Mouse (Mus musculus) midbrain, embryonic 10.5 days (tissue): ENCODE data around the gene Sipa1l2. TPM values are rescaled to one million over a fixed set of nuclear protein-coding genes. Genes with fewer than 3 reads are reported as not detected.
A peak's percentile ranks its signal among the peaks of the same experiment; 100 is the strongest.

ENCODE experiments used
- DNase-seq: peaks from one replicate; pipeline ENCODE4 v3.0.0-alpha.2; 2017; ENCODE audit warnings: low spot score
- H3K27ac ChIP-seq: fragments of 300-500 bp; sonication (generic); replicated peaks from 2 replicates; pipeline ENCODE4 v1.5.1; 2016; ENCODE audit warnings: mild to moderate bottlenecking
- H3K27me3 ChIP-seq: fragments of 300-500 bp; sonication (generic); 2 replicates; pipeline ENCODE4 v1.6.1; 2016; ENCODE audit warnings: low read depth, mild to moderate bottlenecking; ENCODE audit not compliant: poor library complexity, severe bottlenecking
- H3K36me3 ChIP-seq: fragments of 300-500 bp; sonication (generic); 2 replicates; pipeline ENCODE4 v1.6.1; 2016; ENCODE audit warnings: mild to moderate bottlenecking, moderate library complexity
- H3K4me1 ChIP-seq: fragments of 300-500 bp; sonication (generic); 2 replicates; pipeline ENCODE4 v1.6.1; 2016
- H3K4me3 ChIP-seq: fragments of 300-500 bp; sonication (generic); 2 replicates; pipeline ENCODE4 v1.5.1; 2016; ENCODE audit warnings: mild to moderate bottlenecking, moderate library complexity
- H3K9me3 ChIP-seq: fragments of 300-500 bp; sonication (generic); replicated peaks from 2 replicates; pipeline ENCODE4 v1.6.1; 2016; ENCODE audit warnings: mild to moderate bottlenecking
- WGBS: fragments of 180-500 bp; shearing (Covaris S2); methylation state at CpG from one replicate; pipeline ENCODE4 v1.1.7; 2016; 5-methylcytosine and 5-hydroxymethylcytosine counted together
- polyA plus RNA-seq: library from polyadenylated mRNA; unstranded; fragments of >200 nt; fragmentation: Nextera tagmentation; extraction: Ambion mirVana; gene quantifications from 2 replicates; pipeline ENCODE4 v1.2.1, GENCODE M21; 2016

Sipa1l2 gene
- polyA plus RNA-seq, 1 experiment from 2014 or later = 14.8 TPM

GRCm38 (mm10) chr8:125604213-125604816 is 34.7 kb upstream of the Sipa1l2 start:
- Histone ChIP-seq H3K36me3 (no peaks in the 10 kb centered on the region), H3K4me3 (no peak overlapping the region), H3K27me3 (no peaks in the 10 kb centered on the region; the same call in 1 of the 2 replicates), H3K9me3 (no peaks in the 10 kb centered on the region), H3K4me1 (peaks cover 26% of the 10 kb centered on the region), H3K27ac (peak overlapping the region; percentile 46; the same call in 1 of the 2 replicates)
- WGBS = 93% methylated on average over 18 of the region's 18 CpGs
- no peak for DNase-seq

DNA sequence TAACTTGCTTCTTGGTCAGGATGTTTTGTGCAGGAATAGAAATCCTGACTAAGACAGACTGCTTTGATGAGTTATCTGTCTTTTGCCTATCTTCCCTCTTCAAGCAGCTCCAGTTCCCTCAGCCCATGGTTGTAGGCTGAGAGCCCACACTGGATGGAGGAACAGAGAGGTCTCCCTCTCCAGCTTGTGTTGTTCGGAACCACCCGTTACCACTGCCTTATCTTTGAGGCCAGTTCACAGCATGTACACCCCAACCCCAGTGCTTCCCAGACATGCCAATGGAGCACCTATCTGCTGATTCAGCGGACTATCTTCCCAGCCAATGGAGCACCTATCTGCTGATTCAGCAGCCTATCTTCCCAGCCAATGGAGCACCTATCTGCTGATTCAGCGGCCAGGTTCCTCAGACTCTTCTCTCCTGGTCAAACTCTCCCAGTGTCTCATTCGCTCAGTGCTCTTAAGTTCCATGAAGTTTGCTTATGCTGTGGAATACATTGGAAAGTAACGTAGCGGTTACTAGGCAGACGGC is 33.8 kb upstream of the Sipa1l2 start:
- no peaks in the 10 kb centered on the region for H3K9me3 ChIP-seq
- 91% methylated on average over 8 of the region's 8 CpGs for WGBS
- no peaks in the 10 kb centered on the region for H3K36me3 ChIP-seq
- peaks cover 27% of the 10 kb centered on the region for H3K4me1 ChIP-seq
- H3K27me3 ChIP-seq = no peaks in the 10 kb centered on the region; the same call in 1 of the 2 replicates
- no peak for DNase-seq
- H3K4me3 ChIP-seq = no peak overlapping the region
- H3K27ac ChIP-seq = no peak overlapping the region

DNA sequence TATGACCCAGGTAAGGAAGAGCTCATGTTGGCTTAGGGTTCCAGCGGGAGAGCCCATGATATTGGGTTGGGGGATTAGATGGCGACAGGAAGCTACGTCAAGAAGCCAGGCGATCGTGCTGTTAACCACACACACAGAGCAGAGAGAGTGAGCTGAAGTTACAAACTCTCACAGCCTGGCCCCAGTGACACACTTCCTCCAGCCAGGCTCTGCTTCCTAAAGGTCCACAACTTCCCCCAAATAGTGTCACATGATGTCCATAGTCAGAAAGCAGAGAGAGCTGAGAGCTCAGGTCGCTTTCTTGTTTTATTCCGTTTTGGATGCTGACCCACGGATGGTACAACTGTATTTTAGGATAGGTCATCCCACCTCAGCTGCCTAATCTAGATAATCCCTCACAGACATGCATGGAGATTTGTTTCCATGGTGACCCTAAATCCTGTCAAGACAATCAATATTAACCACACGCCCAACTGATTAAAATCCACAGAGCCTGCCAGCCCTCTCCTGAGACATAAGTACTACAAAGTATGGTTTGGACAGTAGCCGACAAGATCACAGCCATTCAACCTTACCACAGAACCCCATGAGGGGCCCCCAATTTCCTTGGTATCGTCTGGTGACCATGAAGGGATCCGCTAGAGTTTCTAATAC is 30.6 kb upstream of the Sipa1l2 start:
- H3K27ac ChIP-seq = peak overlapping the region; percentile 25; the same call in 1 of the 2 replicates
- no peaks in the 10 kb centered on the region; the same call in 1 of the 2 replicates for H3K27me3 ChIP-seq
- DNase-seq = no peak
- no peak overlapping the region for H3K4me3 ChIP-seq
- WGBS = 74% methylated on average over 12 of the region's 12 CpGs
- peaks cover 27% of the 10 kb centered on the region for H3K4me1 ChIP-seq
- no peaks in the 10 kb centered on the region for H3K9me3 ChIP-seq
- no peaks in the 10 kb centered on the region for H3K36me3 ChIP-seq

- no peak overlapping the region for H3K4me3 ChIP-seq
- no peak overlapping the region for H3K27ac ChIP-seq
- H3K36me3 ChIP-seq = no peaks in the 10 kb centered on the region
- no peaks in the 10 kb centered on the region for H3K27me3 ChIP-seq
- H3K9me3 ChIP-seq = no peaks in the 10 kb centered on the region
- peaks cover 32% of the 10 kb centered on the region for H3K4me1 ChIP-seq
- WGBS = 80% methylated on average over 17 of the region's 17 CpGs
- no peak for DNase-seq
Measured at GRCm38 (mm10) chr8:125595571-125596508, 26.2 kb upstream of the Sipa1l2 start.

DNA sequence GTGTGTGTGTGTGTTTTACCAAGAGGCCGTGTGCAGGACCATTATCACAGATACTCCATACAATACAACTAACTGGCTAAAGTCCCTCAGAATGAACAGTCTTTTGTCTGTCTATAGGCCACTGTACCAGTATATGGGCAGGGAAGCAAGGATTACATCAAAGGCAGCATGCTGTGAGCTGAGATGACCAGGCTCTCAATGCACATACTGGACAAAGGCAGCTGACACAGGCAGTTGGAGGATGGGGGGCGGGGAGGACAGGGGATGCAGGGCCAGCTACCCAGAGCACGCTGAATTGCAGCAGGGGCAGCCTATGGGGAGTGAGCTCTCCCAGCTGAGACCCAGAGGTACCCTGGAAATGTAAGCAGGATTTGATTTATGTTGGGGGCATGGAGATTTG is 20.8 kb upstream of the Sipa1l2 start:
- Histone ChIP-seq H3K27me3 (no peaks in the 10 kb centered on the region), H3K4me1 (peaks cover 25% of the 10 kb centered on the region), H3K4me3 (no peak overlapping the region), H3K9me3 (no peaks in the 10 kb centered on the region), H3K27ac (peak overlapping the region; percentile 77), H3K36me3 (no peaks in the 10 kb centered on the region)
- 40% methylated on average over 3 of the region's 3 CpGs for WGBS
- DNase-seq = peak; percentile 45

- WGBS = 83% methylated on average over 7 of the region's 7 CpGs
- H3K27ac ChIP-seq = 0 out of 2 replicates have a peak overlapping the region, but pooled peaks have one; percentile 29
- peaks cover 17% of the 10 kb centered on the region for H3K4me1 ChIP-seq
- no peaks in the 10 kb centered on the region for H3K9me3 ChIP-seq
- H3K4me3 ChIP-seq = no peak overlapping the region
- no peaks in the 10 kb centered on the region for H3K36me3 ChIP-seq
- DNase-seq = no peak
- no peaks in the 10 kb centered on the region for H3K27me3 ChIP-seq
Measured at GRCm38 (mm10) chr8:125586587-125586986, 17.0 kb upstream of the Sipa1l2 start.

DNA sequence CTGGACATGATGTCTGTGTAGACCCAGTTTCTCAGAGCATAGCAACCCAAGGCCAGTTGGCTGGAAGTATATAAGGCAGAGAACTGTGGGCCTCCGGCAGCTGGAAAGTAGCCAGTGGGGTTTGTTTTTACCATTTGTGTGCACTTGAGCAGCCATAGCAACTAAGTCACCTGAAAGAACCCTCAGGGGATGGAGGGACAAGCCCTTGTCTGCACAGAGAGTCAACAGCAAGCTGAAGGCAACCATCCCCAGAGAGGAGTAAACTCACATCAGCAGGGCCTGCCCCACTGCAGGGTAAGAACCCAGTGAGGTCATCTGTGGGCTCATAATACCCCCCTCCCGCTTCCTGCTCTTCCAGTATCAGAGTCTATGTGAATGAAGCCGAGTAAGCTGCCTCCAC is 14.7 kb upstream of the Sipa1l2 start:
- Histone ChIP-seq H3K27ac (no peak overlapping the region), H3K4me3 (no peak overlapping the region), H3K4me1 (no peaks in the 10 kb centered on the region), H3K9me3 (no peaks in the 10 kb centered on the region), H3K36me3 (no peaks in the 10 kb centered on the region), H3K27me3 (no peaks in the 10 kb centered on the region)
- 79% methylated on average over 3 of the region's 3 CpGs for WGBS
- no peak for DNase-seq

DNA sequence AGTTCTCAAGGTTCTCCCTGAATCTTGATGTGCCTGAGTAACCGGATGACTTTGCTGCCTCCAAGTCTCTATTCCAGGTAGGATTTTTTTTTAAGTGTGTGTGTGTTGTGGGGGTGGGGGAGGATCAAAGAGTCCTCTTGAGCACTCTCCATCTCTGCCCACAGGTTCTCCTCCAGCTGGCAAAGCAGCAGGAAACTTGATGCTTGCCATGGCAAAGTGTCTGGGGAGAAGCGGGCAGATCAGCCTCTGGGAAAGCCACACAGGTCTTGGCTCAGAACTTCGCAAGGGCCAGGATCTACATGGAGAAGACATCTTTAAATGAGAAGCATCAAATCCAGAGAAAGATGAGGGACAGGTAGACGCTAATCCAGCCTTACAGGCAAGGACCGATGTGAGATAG is 10.8 kb upstream of the Sipa1l2 start:
- no peak overlapping the region for H3K27ac ChIP-seq
- no peaks in the 10 kb centered on the region for H3K9me3 ChIP-seq
- no peak overlapping the region for H3K4me3 ChIP-seq
- no peaks in the 10 kb centered on the region for H3K4me1 ChIP-seq
- DNase-seq = no peak
- no peaks in the 10 kb centered on the region for H3K36me3 ChIP-seq
- H3K27me3 ChIP-seq = no peaks in the 10 kb centered on the region
- 94% methylated on average over 5 of the region's 5 CpGs for WGBS

DNA sequence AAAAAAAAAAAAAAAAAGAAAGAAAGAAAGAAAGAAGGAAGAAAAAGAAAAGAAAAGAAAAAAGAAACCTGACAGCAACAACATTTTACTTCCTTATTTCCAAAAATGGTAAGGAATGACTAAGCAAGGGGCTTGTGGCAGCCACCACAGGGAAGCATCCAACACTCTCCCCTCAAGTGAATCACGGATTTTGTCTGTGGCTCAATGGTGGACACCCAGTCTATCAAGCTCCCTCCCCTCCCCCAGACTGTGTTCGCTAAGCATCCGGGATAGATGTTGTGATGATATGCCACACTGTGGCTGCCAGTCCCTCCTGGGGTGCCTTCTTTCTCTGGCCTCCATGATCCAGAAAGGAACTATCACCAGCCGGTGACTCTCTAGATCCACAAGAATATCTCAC is 6.5 kb upstream of the Sipa1l2 start:
- peaks cover under 1% of the 10 kb centered on the region; the same call in 1 of the 2 replicates for H3K9me3 ChIP-seq
- no peak overlapping the region for H3K27ac ChIP-seq
- WGBS = 90% methylated on average over 4 of the region's 4 CpGs
- peaks cover 15% of the 10 kb centered on the region for H3K27me3 ChIP-seq
- no peaks in the 10 kb centered on the region for H3K36me3 ChIP-seq
- H3K4me3 ChIP-seq = no peak overlapping the region
- H3K4me1 ChIP-seq = no peaks in the 10 kb centered on the region
- no peak for DNase-seq

DNA sequence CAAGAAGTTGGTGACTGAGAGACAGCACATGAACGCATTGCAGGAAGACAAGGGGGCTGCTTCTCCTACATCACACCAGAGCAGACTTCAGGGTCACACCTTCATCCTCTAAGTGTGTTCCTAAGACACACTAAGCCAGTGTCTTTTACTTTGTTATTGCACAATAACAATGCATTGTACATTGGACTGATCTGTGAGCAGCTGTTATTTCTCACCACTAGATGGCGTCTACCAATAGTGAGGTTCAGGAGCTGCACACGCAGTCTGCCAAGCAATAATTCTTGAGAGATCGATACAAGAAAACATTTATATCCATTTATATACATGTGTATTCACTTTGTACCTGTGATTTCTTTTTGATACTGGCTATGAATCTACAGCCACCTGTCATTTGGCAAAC is 4.7 kb upstream of the Sipa1l2 start:
- Histone ChIP-seq H3K36me3 (no peaks in the 10 kb centered on the region), H3K27ac (no peak overlapping the region), H3K9me3 (peaks cover 4% of the 10 kb centered on the region; the same call in 1 of the 2 replicates), H3K4me1 (peaks cover 7% of the 10 kb centered on the region), H3K4me3 (no peak overlapping the region), H3K27me3 (peaks cover 25% of the 10 kb centered on the region)
- WGBS = 40% methylated on average over 4 of the region's 4 CpGs
- no peak for DNase-seq

- Histone ChIP-seq H3K27ac (no peak overlapping the region), H3K4me3 (no peak overlapping the region)
- WGBS = 94% methylated on average over 4 of the region's 4 CpGs
Measured at GRCm38 (mm10) chr8:125572246-125572645, 2.6 kb upstream of the Sipa1l2 start.

GRCm38 (mm10) chr8:125570835-125571465 is 1.3 kb upstream of the Sipa1l2 start:
- H3K4me3 ChIP-seq = peak overlapping the region; percentile 85; the same call in 1 of the 2 replicates
- peak; percentile 46 for DNase-seq
- peaks cover 36% of the 10 kb centered on the region for H3K4me1 ChIP-seq
- no peak overlapping the region for H3K27ac ChIP-seq
- 69% methylated on average over 12 of the region's 12 CpGs for WGBS
- peaks cover 4% of the 10 kb centered on the region; the same call in 1 of the 2 replicates for H3K9me3 ChIP-seq
- H3K27me3 ChIP-seq = peaks cover 41% of the 10 kb centered on the region
- no peaks in the 10 kb centered on the region for H3K36me3 ChIP-seq

More at GRCm38 (mm10) chr8:125572246-125572645, 2.6 kb upstream of the Sipa1l2 start:
- Histone ChIP-seq H3K9me3 (peaks cover 4% of the 10 kb centered on the region; the same call in 1 of the 2 replicates), H3K36me3 (no peaks in the 10 kb centered on the region), H3K4me1 (peaks cover 23% of the 10 kb centered on the region), H3K27me3 (peaks cover 34% of the 10 kb centered on the region)
- no peak for DNase-seq
